Mouse (Mus musculus): ENCODE measurements around the gene Thap11. TPM values are rescaled to one million over a fixed set of nuclear protein-coding genes. Genes with fewer than 3 reads are reported as not detected.

Gene Thap11
- total RNA-seq, 2 experiments from 2014 or later: 40.0 to 41.1 TPM

DNA sequence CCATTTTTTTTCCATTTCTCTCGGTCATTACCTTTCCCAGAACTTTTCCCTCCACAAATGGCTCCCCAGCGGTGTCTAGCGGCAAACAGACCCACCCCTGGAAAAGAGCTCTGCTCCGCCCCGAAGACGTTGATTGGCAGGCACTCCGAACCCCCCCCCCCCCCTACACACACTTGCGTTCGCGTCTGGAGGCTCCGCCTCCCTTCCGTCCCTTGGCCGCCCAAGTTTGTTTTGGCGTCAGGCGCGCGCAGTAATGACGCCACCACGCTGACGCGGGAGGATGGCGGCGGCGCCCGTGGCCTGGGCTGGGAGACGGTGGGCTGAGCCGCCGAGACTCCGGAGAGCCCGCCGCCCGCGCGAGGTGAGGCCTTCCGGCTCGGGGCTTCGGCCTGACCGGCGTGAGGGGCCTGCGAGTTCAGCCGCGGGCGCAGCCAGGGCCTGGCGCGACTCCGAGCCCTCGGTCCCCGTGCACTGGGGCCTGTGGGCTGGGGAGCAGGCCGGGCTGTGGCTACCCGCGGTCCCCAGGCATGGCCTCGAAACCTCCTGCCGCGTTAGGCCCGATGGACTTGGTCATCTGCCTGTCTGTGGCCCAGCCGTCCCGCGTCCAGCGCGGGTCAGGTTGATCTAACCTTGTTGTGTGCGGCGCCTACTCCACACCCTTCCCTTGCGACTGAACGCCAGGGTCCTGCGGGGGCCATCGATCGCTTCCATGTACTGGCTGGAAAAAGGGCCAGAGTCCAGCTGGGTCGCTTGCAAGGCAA lies 45.4 kb downstream of the Thap11 start, which contains the start of gene Pskh1:
Gene Pskh1 (plus strand): TSS at position 262 of the 761 bp plus-strand sequence.
- peak; percentile 94 for DNase-seq

DNA sequence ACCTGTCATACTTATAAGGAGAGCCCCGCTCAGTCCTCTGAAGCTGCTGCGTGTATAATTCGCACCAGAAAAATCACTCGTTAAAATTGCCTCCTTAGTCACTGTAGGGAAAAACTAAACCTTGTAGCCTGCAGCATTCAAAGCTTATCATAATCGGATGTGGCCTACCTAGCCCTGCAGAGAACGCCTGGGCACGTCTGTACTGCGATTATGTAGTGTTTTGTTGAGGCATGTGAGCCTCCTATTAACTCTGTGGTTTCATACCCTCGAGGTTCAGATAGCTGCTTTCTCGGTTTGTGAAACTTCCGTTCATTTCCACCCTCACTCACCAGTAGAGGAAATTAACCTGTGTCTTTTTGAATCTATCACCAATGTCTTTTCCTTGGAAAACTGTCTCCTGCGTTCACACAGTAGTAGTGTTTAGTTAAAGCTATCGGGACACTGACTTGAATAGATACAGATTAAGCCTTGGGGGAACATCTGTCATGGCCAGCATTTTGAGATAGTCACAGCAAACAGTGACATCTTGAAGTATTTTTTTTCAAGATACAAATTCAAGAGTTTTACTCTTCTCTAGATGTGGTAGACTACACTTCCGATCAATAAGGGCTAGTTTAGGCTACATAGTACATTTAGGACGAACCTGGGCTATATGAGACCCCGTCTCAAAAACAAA lies 46.1 kb downstream of the Thap11 start:
- no peak for DNase-seq

Other genes starting within 250 kb of the Thap11 start
- 10 to 100 TPM; 27.5 to 33.8 TPM for gene Ripor1, start 249.9 kb upstream of the Thap11 start, total RNA-seq (2021)
- gene Ctcf, start 218.6 kb upstream of the Thap11 start, total RNA-seq (2021): 10 to 100 TPM; 50.8 to 65.2 TPM
- 1 to 10 TPM in 1 of 2 experiments, under 1 TPM in 1; 0.92 to 1.9 TPM for gene Agrp, start 217.7 kb upstream of the Thap11 start, total RNA-seq (2021)
- 1 to 10 TPM; 1.2 to 1.4 TPM for gene Carmil2, start 168.9 kb upstream of the Thap11 start, total RNA-seq (2021)
- 10 to 100 TPM; 24.9 to 26.3 TPM for gene Acd, start 154.0 kb upstream of the Thap11 start, total RNA-seq (2021)
- 10 to 100 TPM; 10.7 to 14.0 TPM for gene Pard6a, start 154.0 kb upstream of the Thap11 start, total RNA-seq (2021)
- gene 4933405L10Rik, start 147.5 kb upstream of the Thap11 start, total RNA-seq (2021): not detected
- gene Enkd1, start 146.9 kb upstream of the Thap11 start, total RNA-seq (2021): 1 to 10 TPM; 4.5 to 4.9 TPM
- 10 to 100 TPM in 1 of 2 experiments, 1 to 10 TPM in 1; 9.7 to 10.3 TPM for gene Gfod2, start 96.5 kb upstream of the Thap11 start, total RNA-seq (2021)
- 10 to 100 TPM; 23.7 to 24.0 TPM for gene Ranbp10, start 27.8 kb upstream of the Thap11 start, total RNA-seq (2021)
- not detected for gene Tsnaxip1, start 27.4 kb upstream of the Thap11 start, total RNA-seq (2021)
- gene Cenpt, start 1.9 kb upstream of the Thap11 start, total RNA-seq (2021): 1 to 10 TPM; 4.3 to 9.6 TPM
- gene Nutf2, start 5.4 kb downstream of the Thap11 start, total RNA-seq (2021): 10 to 100 TPM; 43.2 to 43.8 TPM
- 10 to 100 TPM; 31.6 to 38.2 TPM for gene Edc4, start 25.7 kb downstream of the Thap11 start, total RNA-seq (2021)
- gene Nrn1l, start 38.4 kb downstream of the Thap11 start, total RNA-seq (2021): 1 to 10 TPM in 1 of 2 experiments, under 1 TPM in 1; 0.59 to 1.7 TPM
- 10 to 100 TPM; 29.0 to 33.1 TPM for gene Pskh1, start 45.3 kb downstream of the Thap11 start, total RNA-seq (2021)
- under 1 TPM; 0.66 to 0.76 TPM for gene Ctrl, start 78.7 kb downstream of the Thap11 start, total RNA-seq (2021)
- 10 to 100 TPM; 68.1 to 87.1 TPM for gene Psmb10, start 83.3 kb downstream of the Thap11 start, total RNA-seq (2021)
- gene Lcat, start 88.2 kb downstream of the Thap11 start, total RNA-seq (2021): 1 to 10 TPM; 1.3 to 1.9 TPM
- gene Slc12a4, start 111.0 kb downstream of the Thap11 start, total RNA-seq (2021): 10 to 100 TPM; 43.9 to 58.9 TPM
- gene Dpep3, start 124.3 kb downstream of the Thap11 start, total RNA-seq (2021): not detected
- 10 to 100 TPM; 16.0 to 19.3 TPM for gene Dus2, start 136.2 kb downstream of the Thap11 start, total RNA-seq (2021)
- gene Dpep2nb, start 150.8 kb downstream of the Thap11 start, total RNA-seq (2021): under 1 TPM in 1 of 2 experiments, not detected in 1; 0.30 TPM
- 10 to 100 TPM; 15.5 to 16.9 TPM for gene Ddx28, start 156.8 kb downstream of the Thap11 start, total RNA-seq (2021)
- gene Nfatc3, start 203.7 kb downstream of the Thap11 start, total RNA-seq (2021): 10 to 100 TPM; 37.3 to 48.0 TPM

Measured in adrenal gland, postnatal 36 days (tissue).